Mouse (Mus musculus): Measurements from ENCODE around the gene Plk3.

- TF ChIP-seq CTCF (IDR thresholded peaks at IDR 0.05; ENCODE audit: low read depth) (peak; percentile 19; the same call in 1 of the 2 replicates), EP300 (IDR thresholded peaks at IDR 0.05; ENCODE audit: low read depth) (no peak)
Observed at GRCm38 (mm10) chr4:117104672-117105071, 29.1 kb downstream of the Plk3 start.
